Mouse (Mus musculus) left cerebral cortex, postnatal 10 days (tissue): ENCODE results near the gene Hoxa1. TPM values are rescaled to one million over a fixed set of nuclear protein-coding genes. Genes with fewer than 3 reads are reported as not detected.

Experiments
- DNase-seq, 2 experiments: peaks; one replicate each; pipeline ENCODE4 v3.0.0; 2021 to 2022; ENCODE audit warnings: low spot score in 2 of 2, mixed read lengths in 1 of 2; ENCODE audit errors: extremely low spot score in 1 of 2
- intact Hi-C: fragments of 180-260 bp; cut with DNase I; formaldehyde crosslinking; loops from one replicate; pipeline ENCODE4 v1.15.1; 2025
- total RNA-seq, 2 experiments: library from RNA; stranded (reverse); gene quantifications; 2 replicates each; pipeline ENCODE4 v1.2.3; 2021

Gene Hoxa1
- total RNA-seq, 2 experiments from 2014 or later = not detected

- intact Hi-C loops = no loop called here
- DNase-seq = no peak
Measured at GRCm38 (mm10) chr6:52190906-52191810, 33.0 kb upstream of the Hoxa1 start, which contains the start of gene Hoxa4. Gene Hoxa4, minus strand, starts transcription at chr6:52191753.

GRCm38 (mm10) chr6:52190410-52190809 is 32.3 kb upstream of the Hoxa1 start:
- no peak for DNase-seq
- intact Hi-C loops = no loop called here

GRCm38 (mm10) chr6:52189909-52190308 is 31.8 kb upstream of the Hoxa1 start:
- no peak for DNase-seq
- intact Hi-C loops = no loop called here

- DNase-seq = no peak
- intact Hi-C loops = no loop called here
Measured at GRCm38 (mm10) chr6:52189172-52189591, 31.1 kb upstream of the Hoxa1 start.

GRCm38 (mm10) chr6:52186500-52186899 is 28.4 kb upstream of the Hoxa1 start:
- DNase-seq = no peak
- intact Hi-C loops = no loop called here

GRCm38 (mm10) chr6:52185834-52186233 is 27.7 kb upstream of the Hoxa1 start:
- intact Hi-C loops = no loop called here

GRCm38 (mm10) chr6:52185222-52185621 is 27.1 kb upstream of the Hoxa1 start:
- intact Hi-C loops = no loop called here
- DNase-seq = no peak

More at GRCm38 (mm10) chr6:52185834-52186233, 27.7 kb upstream of the Hoxa1 start:
- DNase-seq = no peak

- intact Hi-C loops = no loop called here
- DNase-seq = no peak
Measured at GRCm38 (mm10) chr6:52184668-52185067, 26.6 kb upstream of the Hoxa1 start.

- intact Hi-C loops = no loop called here
- DNase-seq = no peak
Measured at GRCm38 (mm10) chr6:52183311-52184080, 25.4 kb upstream of the Hoxa1 start.

GRCm38 (mm10) chr6:52182793-52183192 is 24.7 kb upstream of the Hoxa1 start:
- DNase-seq = no peak
- intact Hi-C loops = no loop called here

GRCm38 (mm10) chr6:52182030-52182429 is 23.9 kb upstream of the Hoxa1 start:
- intact Hi-C loops = no loop called here
- DNase-seq = no peak

GRCm38 (mm10) chr6:52180726-52181125 is 22.6 kb upstream of the Hoxa1 start:
- intact Hi-C loops = no loop called here

GRCm38 (mm10) chr6:52180213-52180710 is 22.1 kb upstream of the Hoxa1 start:
- intact Hi-C loops = no loop called here
- DNase-seq = no peak

More at GRCm38 (mm10) chr6:52180726-52181125, 22.6 kb upstream of the Hoxa1 start:
- DNase-seq = no peak

- DNase-seq = no peak
- intact Hi-C loops = no loop called here
Measured at GRCm38 (mm10) chr6:52179690-52180089, 21.6 kb upstream of the Hoxa1 start.

- intact Hi-C loops = no loop called here
- DNase-seq = no peak
Measured at GRCm38 (mm10) chr6:52178918-52179665, 21.0 kb upstream of the Hoxa1 start.

GRCm38 (mm10) chr6:52177806-52178205 is 19.7 kb upstream of the Hoxa1 start:
- DNase-seq = no peak

GRCm38 (mm10) chr6:52177061-52177735 is 19.1 kb upstream of the Hoxa1 start, which contains the start of gene 5730596B20Rik:
Gene 5730596B20Rik, plus strand, starts transcription at chr6:52177498.
- intact Hi-C loops = no loop called here

More at GRCm38 (mm10) chr6:52177806-52178205, 19.7 kb upstream of the Hoxa1 start:
- intact Hi-C loops = no loop called here

GRCm38 (mm10) chr6:52176391-52176790 is 18.3 kb upstream of the Hoxa1 start:
- intact Hi-C loops = no loop called here
- no peak for DNase-seq

More at GRCm38 (mm10) chr6:52177061-52177735, 19.1 kb upstream of the Hoxa1 start, which contains the start of gene 5730596B20Rik:
- no peak for DNase-seq
